Mouse (Mus musculus) lung, embryonic 16.5 days (tissue): ENCODE measurements around the gene Zfp574. TPM values are rescaled to one million over a fixed set of nuclear protein-coding genes. Genes with fewer than 3 reads are reported as not detected.

ENCODE experiments used
- ATAC-seq: fragments of 200-750 bp; cut with Nextera tagmentation; 2 replicates; pipeline ENCODE4 v1.8.0; 2017; ENCODE audit warnings: low read depth, mild to moderate bottlenecking, moderate library complexity
- H3K27ac ChIP-seq: fragments of 300-500 bp; sonication (generic); 2 replicates; pipeline ENCODE4 v1.5.1; 2014; ENCODE audit warnings: mild to moderate bottlenecking, control low read depth, low read length
- H3K27me3 ChIP-seq: fragments of 300-500 bp; sonication (generic); 2 replicates; pipeline ENCODE4 v1.6.1; 2014; ENCODE audit warnings: low read depth, low read length, mixed read lengths; ENCODE audit not compliant: control insufficient read depth, insufficient read depth
- H3K36me3 ChIP-seq: fragments of 300-500 bp; sonication (generic); 2 replicates; pipeline ENCODE4 v1.6.1; 2014; ENCODE audit warnings: low read length; ENCODE audit not compliant: control insufficient read depth, insufficient read depth
- H3K4me1 ChIP-seq: fragments of 300-500 bp; sonication (generic); replicated peaks from 2 replicates; pipeline ENCODE4 v1.6.1; 2014; ENCODE audit warnings: low read length, mixed read lengths; ENCODE audit not compliant: control insufficient read depth, insufficient read depth
- H3K4me2 ChIP-seq: fragments of 300-500 bp; sonication (generic); 2 replicates; pipeline ENCODE4 v1.6.1; 2014; ENCODE audit warnings: low read depth, low read length, control low read depth
- H3K4me3 ChIP-seq: fragments of 300-500 bp; sonication (generic); 2 replicates; pipeline ENCODE4 v1.5.1; 2014; ENCODE audit warnings: mild to moderate bottlenecking, low read length, control low read depth
- H3K9ac ChIP-seq: fragments of 300-500 bp; sonication (generic); 2 replicates; pipeline ENCODE4 v1.6.1; 2014; ENCODE audit warnings: low read length, control low read depth
- H3K9me3 ChIP-seq: fragments of 300-500 bp; sonication (generic); 2 replicates; pipeline ENCODE4 v1.6.1; 2016; ENCODE audit warnings: low read length; ENCODE audit not compliant: control insufficient read depth
- WGBS: fragments of 180-500 bp; shearing (Covaris S2); extraction: QIAGEN DNeasy Blood & Tissue Kit; methylation state at CpG from one replicate; pipeline ENCODE4 v1.1.7; 2014; 5-methylcytosine and 5-hydroxymethylcytosine counted together
- polyA plus RNA-seq: library from polyadenylated mRNA; unstranded; fragments of >200 nt; fragmentation: Nextera tagmentation; extraction: Ambion mirVana; gene quantifications from 2 replicates; pipeline ENCODE4 v1.2.1, GENCODE M21; 2015

The Zfp574 gene
- polyA plus RNA-seq, 1 experiment from 2014 or later, result 30.5 TPM

DNA sequence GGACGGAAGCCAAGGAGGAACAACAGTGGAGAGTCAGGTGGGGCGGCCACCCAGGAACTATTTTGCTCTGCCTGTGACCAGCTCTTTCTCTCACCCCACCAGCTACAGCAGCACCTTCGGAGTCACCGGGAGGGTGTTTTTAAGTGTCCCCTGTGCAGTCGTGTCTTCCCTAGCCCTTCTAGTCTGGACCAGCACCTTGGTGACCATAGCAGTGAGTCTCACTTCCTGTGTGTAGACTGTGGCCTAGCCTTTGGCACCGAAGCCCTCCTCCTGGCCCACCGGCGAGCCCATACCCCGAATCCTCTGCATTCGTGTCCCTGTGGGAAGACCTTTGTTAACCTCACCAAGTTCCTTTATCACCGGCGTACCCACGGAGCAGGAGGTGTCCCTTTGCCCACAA is 8.1 kb downstream of the Zfp574 start:
- peaks cover 51% of the 10 kb centered on the region for H3K36me3 ChIP-seq

GRCm38 (mm10) chr7:25082510-25082909 is 10.1 kb downstream of the Zfp574 start:
- Histone ChIP-seq H3K4me2 (no peak overlapping the region), H3K4me3 (no peak overlapping the region), H3K4me1 (peaks cover 13% of the 10 kb centered on the region), H3K27me3 (no peaks in the 10 kb centered on the region), H3K9me3 (no peaks in the 10 kb centered on the region), H3K27ac (no peak overlapping the region), H3K9ac (no peak overlapping the region), H3K36me3 (peaks cover 54% of the 10 kb centered on the region)
- 77% methylated on average over 4 of the region's 4 CpGs for WGBS
- no peak; the same call in 1 of the 2 replicates for ATAC-seq

More for the DNA sequence above, 8.1 kb downstream of the Zfp574 start:
- Histone ChIP-seq H3K9ac (no peak overlapping the region), H3K27me3 (no peaks in the 10 kb centered on the region), H3K27ac (no peak overlapping the region), H3K4me2 (no peak overlapping the region), H3K4me3 (no peak overlapping the region), H3K4me1 (peaks cover 18% of the 10 kb centered on the region), H3K9me3 (no peaks in the 10 kb centered on the region)
- 88% methylated on average over 13 of the region's 13 CpGs for WGBS
- ATAC-seq, result no peak

DNA sequence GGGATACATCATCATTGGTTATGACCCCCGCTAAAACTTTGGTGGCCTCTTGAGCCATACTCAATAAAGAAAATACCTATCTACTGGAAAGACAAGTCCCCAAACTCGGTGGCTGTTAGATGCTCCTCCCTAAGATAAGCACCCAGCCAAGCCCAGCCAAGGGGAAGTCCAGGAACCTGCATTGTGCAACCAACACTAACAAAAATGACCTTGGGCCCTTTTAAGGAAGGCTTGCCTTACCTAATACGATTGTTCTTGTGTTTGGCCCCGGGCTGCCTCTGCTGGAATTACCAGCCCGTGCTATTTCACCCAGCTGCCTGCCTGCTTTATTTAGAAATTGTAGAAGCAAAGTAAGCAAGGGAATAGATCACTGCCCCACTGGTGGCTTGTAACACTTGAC is 12.3 kb downstream of the Zfp574 start:
- no peak for ATAC-seq
- 0 out of 2 replicates have a peak, but pooled peaks cover 5% of the 10 kb centered on the region for H3K4me1 ChIP-seq
- H3K27me3 ChIP-seq, result no peaks in the 10 kb centered on the region
- 74% methylated on average over 5 of the region's 5 CpGs for WGBS
- no peaks in the 10 kb centered on the region for H3K9me3 ChIP-seq
- peak overlapping the region; percentile 40 for H3K27ac ChIP-seq
- H3K4me2 ChIP-seq, result no peak overlapping the region
- peaks cover 51% of the 10 kb centered on the region for H3K36me3 ChIP-seq
- no peak overlapping the region for H3K9ac ChIP-seq
- H3K4me3 ChIP-seq, result no peak overlapping the region

DNA sequence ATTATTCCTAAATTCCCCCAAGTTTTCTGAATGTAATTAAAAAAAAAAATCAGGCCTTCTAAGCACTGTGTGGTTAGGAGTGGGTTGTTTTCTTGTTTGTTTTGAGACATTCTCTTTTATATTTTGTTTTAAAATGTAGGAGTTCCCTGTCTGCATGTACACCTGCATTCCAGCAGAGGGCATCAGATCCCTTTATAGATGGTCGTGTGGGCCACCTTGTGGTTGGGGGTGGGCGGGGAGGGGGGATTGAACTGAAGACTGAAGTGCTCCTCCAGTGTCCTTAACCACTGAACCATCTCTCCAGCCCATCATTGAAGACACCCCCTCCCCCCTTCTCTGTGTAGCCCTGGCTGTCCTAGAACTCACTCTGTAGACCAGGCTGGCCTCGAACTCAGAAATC is 14.3 kb downstream of the Zfp574 start:
- ATAC-seq, result no peak
- H3K4me1 ChIP-seq, result peaks cover 10% of the 10 kb centered on the region
- H3K4me2 ChIP-seq, result no peak overlapping the region
- no peak overlapping the region for H3K27ac ChIP-seq
- H3K4me3 ChIP-seq, result no peak overlapping the region
- no peaks in the 10 kb centered on the region for H3K9me3 ChIP-seq
- no peaks in the 10 kb centered on the region for H3K27me3 ChIP-seq
- WGBS, result 56% methylated on average over 3 of the region's 3 CpGs
- H3K9ac ChIP-seq, result no peak overlapping the region
- peaks cover 31% of the 10 kb centered on the region for H3K36me3 ChIP-seq

GRCm38 (mm10) chr7:25087256-25087912 is 15.0 kb downstream of the Zfp574 start:
- Histone ChIP-seq H3K9me3 (no peaks in the 10 kb centered on the region), H3K9ac (no peak overlapping the region), H3K4me3 (no peak overlapping the region), H3K36me3 (peaks cover 23% of the 10 kb centered on the region), H3K4me1 (peaks cover 10% of the 10 kb centered on the region), H3K27me3 (no peaks in the 10 kb centered on the region), H3K4me2 (no peak overlapping the region), H3K27ac (no peak overlapping the region)
- no peak for ATAC-seq
- 57% methylated on average over 10 of the region's 10 CpGs for WGBS

- WGBS, result 51% methylated on average over 5 of the region's 5 CpGs
- Histone ChIP-seq H3K36me3 (peaks cover 20% of the 10 kb centered on the region), H3K9ac (no peak overlapping the region), H3K4me3 (no peak overlapping the region), H3K4me2 (no peak overlapping the region), H3K4me1 (peaks cover 10% of the 10 kb centered on the region), H3K9me3 (no peaks in the 10 kb centered on the region), H3K27ac (no peak overlapping the region), H3K27me3 (no peaks in the 10 kb centered on the region)
- no peak for ATAC-seq
Observed at GRCm38 (mm10) chr7:25087972-25088371, 15.6 kb downstream of the Zfp574 start.

- Histone ChIP-seq H3K4me1 (peaks cover 10% of the 10 kb centered on the region), H3K9ac (no peak overlapping the region), H3K27me3 (no peaks in the 10 kb centered on the region), H3K4me2 (no peak overlapping the region), H3K9me3 (no peaks in the 10 kb centered on the region), H3K36me3 (peaks cover 14% of the 10 kb centered on the region), H3K27ac (no peak overlapping the region), H3K4me3 (no peak overlapping the region)
- WGBS, result 16% methylated on average over 10 of the region's 10 CpGs
- ATAC-seq, result peak; percentile 37; the same call in 1 of the 2 replicates
Observed at GRCm38 (mm10) chr7:25088531-25088930, 16.2 kb downstream of the Zfp574 start.

GRCm38 (mm10) chr7:25088968-25089367 is 16.6 kb downstream of the Zfp574 start:
- peak overlapping the region; percentile 11 for H3K4me2 ChIP-seq
- WGBS, result 9% methylated on average over 11 of the region's 11 CpGs
- no peaks in the 10 kb centered on the region for H3K27me3 ChIP-seq
- H3K9me3 ChIP-seq, result no peaks in the 10 kb centered on the region
- no peak overlapping the region for H3K9ac ChIP-seq
- peaks cover 10% of the 10 kb centered on the region for H3K4me1 ChIP-seq
- peaks cover 10% of the 10 kb centered on the region for H3K36me3 ChIP-seq
- no peak overlapping the region for H3K27ac ChIP-seq
- peak; percentile 5; the same call in 1 of the 2 replicates for ATAC-seq
- no peak overlapping the region for H3K4me3 ChIP-seq

- Histone ChIP-seq H3K4me3 (no peak overlapping the region), H3K9ac (no peak overlapping the region), H3K4me1 (peaks cover 10% of the 10 kb centered on the region), H3K36me3 (peaks cover 6% of the 10 kb centered on the region; the same call in 1 of the 2 replicates), H3K27me3 (no peaks in the 10 kb centered on the region), H3K9me3 (no peaks in the 10 kb centered on the region), H3K4me2 (no peak overlapping the region), H3K27ac (no peak overlapping the region)
- no peak for ATAC-seq
- WGBS, result 26% methylated on average over 10 of the region's 10 CpGs
Observed at GRCm38 (mm10) chr7:25089875-25090274, 17.5 kb downstream of the Zfp574 start.
